Mouse (Mus musculus): ENCODE measurements at regions not wholly inside any gene's neighbourhood (a gene's known extent, or its start where the extent isn't known, plus 50 kb on each side); places are given as distances from the start of the nearest gene placed in this dataset.

GRCm38 (mm10) chr11:20929426-20929825 is 98.6 kb upstream of the Lgalsl start:
- DNase-seq (ENCODE audit: low spot score in 2 of 2) = peak in 1 of 2 experiments; percentile 4

- peak in 1 of 2 experiments; percentile 56 for DNase-seq (ENCODE audit: low spot score in 2 of 2)
Measured at GRCm38 (mm10) chr11:20930045-20930444, 99.2 kb upstream of the Lgalsl start.

- peak in 1 of 2 experiments; percentile 42 for DNase-seq (ENCODE audit: low spot score in 2 of 2)
Measured at GRCm38 (mm10) chr11:20930573-20930972, 99.7 kb upstream of the Lgalsl start.

GRCm38 (mm10) chr11:20934191-20935062 is 103.6 kb upstream of the Lgalsl start:
- peak in 1 of 2 experiments; percentile 4 for DNase-seq (ENCODE audit: low spot score in 2 of 2)

GRCm38 (mm10) chr11:20935063-20935370 is 104.2 kb upstream of the Lgalsl start:
- no peak for DNase-seq (ENCODE audit: low spot score in 2 of 2)

GRCm38 (mm10) chr11:20935910-20936309 is 105.1 kb upstream of the Lgalsl start:
- no peak for DNase-seq (ENCODE audit: low spot score in 2 of 2)

GRCm38 (mm10) chr11:20936996-20937395 is 106.1 kb upstream of the Lgalsl start:
- peak in 1 of 2 experiments; percentile 50 for DNase-seq (ENCODE audit: low spot score in 2 of 2)

- DNase-seq (ENCODE audit: low spot score in 2 of 2) = peak in 1 of 2 experiments; percentile 35
Measured at GRCm38 (mm10) chr11:20937942-20938341, 107.1 kb upstream of the Lgalsl start.

- DNase-seq (ENCODE audit: low spot score in 2 of 2) = peak in 1 of 2 experiments; percentile 34
Measured at GRCm38 (mm10) chr11:20939644-20940043, 108.8 kb upstream of the Lgalsl start.

GRCm38 (mm10) chr11:20941546-20941945 is 110.7 kb upstream of the Lgalsl start:
- DNase-seq (ENCODE audit: low spot score in 2 of 2) = peak in 1 of 2 experiments; percentile 49

GRCm38 (mm10) chr11:20955561-20955960 is 124.7 kb upstream of the Lgalsl start:
- no peak for DNase-seq (ENCODE audit: low spot score in 2 of 2)

- no peak for DNase-seq (ENCODE audit: low spot score in 2 of 2)
Measured at GRCm38 (mm10) chr11:20957766-20958165, 126.9 kb upstream of the Lgalsl start.

GRCm38 (mm10) chr11:20958233-20958632 is 127.4 kb upstream of the Lgalsl start:
- no peak for DNase-seq (ENCODE audit: low spot score in 2 of 2)

- DNase-seq (ENCODE audit: low spot score in 2 of 2) = no peak
Measured at GRCm38 (mm10) chr11:20960066-20960465, 129.2 kb upstream of the Lgalsl start.

- DNase-seq (ENCODE audit: low spot score in 2 of 2) = no peak
Measured at GRCm38 (mm10) chr11:20960750-20961149, 129.9 kb upstream of the Lgalsl start.

GRCm38 (mm10) chr11:20961626-20962025 is 129.5 kb upstream of the Peli1 start:
- DNase-seq (ENCODE audit: low spot score in 2 of 2) = no peak

- DNase-seq (ENCODE audit: low spot score in 2 of 2) = no peak
Measured at GRCm38 (mm10) chr11:20965575-20966239, 125.4 kb upstream of the Peli1 start.

- DNase-seq (ENCODE audit: low spot score in 2 of 2) = no peak
Measured at GRCm38 (mm10) chr11:20967321-20967984, 123.6 kb upstream of the Peli1 start.

- DNase-seq (ENCODE audit: low spot score in 2 of 2) = no peak
Measured at GRCm38 (mm10) chr11:20968341-20968740, 122.8 kb upstream of the Peli1 start.

GRCm38 (mm10) chr11:20973141-20973540 is 118.0 kb upstream of the Peli1 start:
- DNase-seq (ENCODE audit: low spot score in 2 of 2) = no peak

GRCm38 (mm10) chr11:20981588-20981987 is 109.5 kb upstream of the Peli1 start:
- no peak for DNase-seq (ENCODE audit: low spot score in 2 of 2)

- no peak for DNase-seq (ENCODE audit: low spot score in 2 of 2)
Measured at GRCm38 (mm10) chr11:20982010-20982409, 109.1 kb upstream of the Peli1 start.
